Mouse (Mus musculus) CH12.LX (cell line): ENCODE results near the gene Gpx5.
A peak's percentile ranks its signal among the peaks of the same experiment; 100 is the strongest.

Experiments
- CTCF ChIP-seq, 2 experiments: IDR thresholded peaks in 1 of 2; conservative IDR thresholded peaks in 1 of 2; 2 replicates each; pipeline ENCODE4 v1.5.1; 2011 to 2012; ENCODE audit warnings: low read depth in 2 of 2, low read length in 2 of 2, improper control_type of control experiment in 1 of 2, inconsistent platforms in 1 of 2, mild to moderate bottlenecking in 1 of 2, moderate library complexity in 1 of 2
- ETS1 ChIP-seq: conservative IDR thresholded peaks from 2 replicates; pipeline ENCODE4 v1.6.1; 2012; ENCODE audit warnings: low read depth, mild to moderate bottlenecking, inconsistent platforms, low read length, improper control_type of control experiment, moderate library complexity
- POLR2A ChIP-seq: IDR thresholded peaks from 2 replicates; pipeline ENCODE4 v1.6.1; 2011; ENCODE audit warnings: low read depth, mild to moderate bottlenecking, improper control_type of control experiment, low read length
- POLR2AphosphoS2 ChIP-seq: IDR thresholded peaks from 2 replicates; pipeline ENCODE4 v1.6.1; 2011; ENCODE audit warnings: low read depth, low read length, improper control_type of control experiment
- ZC3H11A ChIP-seq: IDR thresholded peaks from 2 replicates; pipeline ENCODE4 v1.6.1; 2012; ENCODE audit warnings: low read depth, mild to moderate bottlenecking, inconsistent platforms, low read length, improper control_type of control experiment

DNA sequence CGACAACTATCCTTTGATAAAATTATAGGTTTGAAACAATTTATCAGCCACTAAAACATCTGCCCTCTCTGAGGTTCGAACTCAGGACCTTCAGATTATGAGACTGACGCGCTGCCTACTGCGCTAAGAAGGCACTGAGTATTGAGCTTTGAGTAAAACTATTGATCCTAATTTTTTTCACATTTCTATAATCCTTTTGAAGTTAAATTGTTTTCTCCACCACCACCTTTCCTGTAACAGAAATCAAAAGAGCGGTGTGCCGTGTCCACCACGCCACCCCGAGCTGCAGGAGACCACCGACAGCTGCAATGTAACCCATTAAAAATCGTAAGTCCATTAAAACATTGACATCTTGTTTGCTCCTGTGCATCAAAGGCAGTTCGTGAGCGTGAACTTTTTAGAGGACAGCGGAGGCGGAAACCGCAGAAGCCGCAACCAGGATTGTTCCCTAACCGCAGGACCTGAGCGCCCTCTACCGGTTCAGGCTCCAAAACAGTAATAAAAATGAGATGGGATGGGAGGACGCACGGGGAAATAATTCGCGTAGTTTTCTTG lies 34.2 kb upstream of the Gpx5 start:
- no peak for TF ChIP-seq ETS1
- TF ChIP-seq ZC3H11A = no peak
- TF ChIP-seq CTCF (conservative IDR thresholded peaks at IDR 0.05 in 1 of 2, IDR thresholded peaks at IDR 0.05 in 1 of 2; ENCODE audit: low read depth in 2 of 2, low read length in 2 of 2) = peak; percentile 52 to 81; a peak in 3 of 4 replicates
- no peak for TF ChIP-seq POLR2AphosphoS2
- no peak for TF ChIP-seq POLR2A
